Mouse (Mus musculus) liver, adult (tissue): Measurements from ENCODE around the gene Car3.
A peak's percentile ranks its signal among the peaks of the same experiment; 100 is the strongest.

Experiments
- GATA4 ChIP-seq: IDR thresholded peaks from 2 replicates; pipeline ENCODE4 v1.6.1; 2014; ENCODE audit warnings: mild to moderate bottlenecking, low read length; ENCODE audit not compliant: insufficient replicate concordance

Gene Car3

GRCm38 (mm10) chr3:14887134-14887666 lies 23.9 kb downstream of the Car3 start:
- TF ChIP-seq GATA4: no peak

DNA sequence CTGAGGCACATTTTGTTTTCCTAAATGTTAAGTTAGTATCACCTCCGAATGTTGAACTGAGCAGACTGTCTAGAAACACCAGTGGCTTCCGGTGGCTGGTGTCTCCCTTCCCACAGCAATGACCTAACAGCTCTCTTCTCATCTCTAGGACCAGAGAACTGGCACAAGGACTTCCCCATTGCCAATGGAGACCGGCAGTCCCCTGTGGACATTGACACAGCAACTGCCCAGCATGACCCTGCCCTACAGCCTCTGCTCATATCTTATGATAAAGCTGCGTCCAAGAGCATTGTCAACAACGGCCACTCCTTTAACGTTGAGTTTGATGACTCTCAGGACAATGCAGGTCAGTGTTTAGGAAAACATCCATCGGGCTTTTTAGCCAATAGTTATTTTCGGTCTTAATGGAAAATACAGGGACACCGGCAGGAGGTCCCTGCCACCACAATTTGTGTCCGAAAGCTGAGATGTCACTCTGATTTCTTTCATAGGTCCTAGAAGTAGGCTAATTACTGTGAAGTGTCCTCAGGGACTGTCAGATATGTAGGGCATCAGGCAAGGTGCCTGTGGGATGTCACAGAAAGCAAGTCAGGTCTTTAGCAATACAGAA lies 24.5 kb downstream of the Car3 start:
- no peak for TF ChIP-seq GATA4

DNA sequence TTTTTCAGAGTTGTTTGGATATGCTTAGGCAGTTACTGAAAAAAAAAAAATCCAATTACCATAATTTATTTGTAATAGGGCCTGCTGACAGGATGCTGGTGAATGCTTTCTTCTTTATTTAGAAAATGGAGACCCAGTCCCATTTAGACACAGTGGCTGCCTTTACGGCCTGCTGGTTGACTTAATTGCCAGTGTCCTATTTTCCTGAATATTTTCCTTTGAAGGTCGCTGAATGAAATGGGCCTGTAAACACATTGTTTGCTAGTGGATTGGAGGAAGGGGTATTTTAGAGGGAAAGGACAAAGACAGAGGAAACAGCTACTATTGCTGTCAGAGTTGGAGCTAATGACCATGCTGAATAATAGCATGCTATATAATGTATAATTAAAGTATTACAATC lies 25.2 kb downstream of the Car3 start:
- TF ChIP-seq GATA4: no peak

DNA sequence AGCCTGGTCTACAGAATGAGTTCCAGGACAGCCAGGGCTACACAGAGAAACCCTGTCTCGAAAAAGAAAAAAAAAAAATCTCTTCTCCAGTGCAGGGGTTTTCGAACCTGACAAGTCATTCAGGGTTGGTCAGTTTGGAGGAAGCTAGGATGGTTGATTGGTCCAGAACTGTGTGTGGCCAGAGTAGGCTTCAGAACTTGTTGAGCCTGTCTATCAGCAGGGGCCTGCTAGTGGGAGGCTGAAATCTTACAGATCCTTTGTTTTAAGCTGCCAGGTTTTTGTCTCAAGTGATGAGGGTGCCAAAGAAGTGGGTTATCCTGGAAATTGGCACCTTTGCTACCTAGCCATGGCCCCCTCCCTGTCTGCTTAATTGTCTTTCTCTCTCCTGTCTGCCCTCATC lies 25.8 kb downstream of the Car3 start:
- TF ChIP-seq GATA4: no peak

- TF ChIP-seq GATA4: peak; percentile 36; the same call in 1 of the 2 replicates
These were observed 26.6 kb downstream of the Car3 start for GRCm38 (mm10) chr3:14889716-14890409.

- no peak for TF ChIP-seq GATA4
These were observed 29.7 kb downstream of the Car3 start for GRCm38 (mm10) chr3:14892991-14893390.

DNA sequence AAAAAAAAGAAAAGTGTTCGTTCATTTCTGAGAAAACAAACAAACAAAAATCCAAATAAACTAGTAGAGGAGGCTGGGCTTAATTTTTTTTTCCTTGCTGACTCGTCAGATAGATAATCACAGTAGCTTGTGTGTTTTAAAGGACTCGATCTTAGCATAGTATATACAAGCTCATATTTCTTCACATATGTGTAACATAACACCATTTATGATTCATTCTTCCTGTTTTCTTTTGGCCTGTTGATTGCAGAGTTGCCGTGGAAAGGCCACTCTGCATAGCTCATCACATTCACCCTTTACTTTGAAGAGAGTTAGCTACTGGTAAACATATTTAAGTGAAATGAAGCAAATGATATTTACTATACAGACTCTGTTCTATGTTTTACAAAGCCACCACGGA lies 30.4 kb downstream of the Car3 start:
- no peak for TF ChIP-seq GATA4

- no peak for TF ChIP-seq GATA4
These were observed 32.0 kb downstream of the Car3 start for GRCm38 (mm10) chr3:14895333-14895732.

DNA sequence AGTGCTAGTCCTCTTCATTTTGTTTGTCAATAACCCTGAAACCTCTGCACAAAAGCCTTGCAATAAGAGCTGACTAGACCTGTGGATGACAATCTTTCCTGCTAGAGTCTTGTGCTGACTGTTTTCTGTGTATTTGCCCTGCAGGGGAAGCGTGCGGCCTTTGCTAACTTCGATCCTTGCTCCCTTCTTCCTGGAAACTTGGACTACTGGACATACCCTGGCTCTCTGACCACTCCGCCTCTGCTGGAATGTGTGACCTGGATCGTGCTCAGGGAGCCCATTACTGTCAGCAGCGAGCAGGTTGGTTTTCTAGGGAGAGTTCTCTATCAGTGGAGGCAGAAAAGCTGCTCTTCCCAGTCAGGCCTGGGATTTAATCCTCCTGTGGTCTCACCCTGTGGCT lies 34.5 kb downstream of the Car3 start:
- TF ChIP-seq GATA4: no peak

DNA sequence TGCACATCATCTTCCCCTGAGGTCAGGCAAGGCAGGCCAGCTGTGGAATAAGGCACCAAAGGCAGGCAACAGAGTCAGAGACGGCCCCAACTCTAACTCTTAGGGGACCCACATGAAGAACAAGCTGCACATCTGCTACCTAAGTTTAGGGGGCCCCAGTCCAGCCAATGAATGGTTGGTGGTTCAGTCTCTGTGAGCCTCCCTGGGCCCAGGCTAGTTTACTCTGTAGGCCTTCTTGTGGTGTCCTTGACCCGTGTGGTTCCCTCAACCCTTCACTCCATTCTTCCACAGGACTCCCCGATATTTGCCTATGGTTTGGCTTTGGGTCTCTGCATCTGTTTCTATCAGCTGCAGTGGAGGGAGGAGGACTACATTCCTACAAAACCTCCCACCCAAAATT lies 40.1 kb downstream of the Car3 start:
- no peak for TF ChIP-seq GATA4

DNA sequence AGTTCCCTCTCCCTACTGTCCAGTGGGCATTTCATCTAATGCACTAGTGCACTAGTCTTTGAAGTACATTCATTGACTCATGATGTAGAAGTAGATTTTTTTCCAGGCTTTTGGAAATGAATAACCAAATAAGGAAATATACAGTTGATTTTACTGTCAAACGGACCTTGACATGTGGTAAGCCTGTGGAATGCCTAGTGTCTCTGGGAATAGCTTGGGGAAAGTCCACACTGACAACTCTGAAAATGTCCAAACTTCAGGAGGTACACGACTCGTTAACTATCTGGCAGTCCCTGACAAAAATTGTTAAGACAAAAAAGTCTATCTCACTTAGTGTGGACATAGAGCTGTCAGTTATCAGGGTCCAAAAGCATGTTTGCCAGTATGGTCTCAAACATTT lies 40.9 kb downstream of the Car3 start:
- TF ChIP-seq GATA4: no peak

- TF ChIP-seq GATA4: no peak
These were observed 44.0 kb downstream of the Car3 start for GRCm38 (mm10) chr3:14907271-14907670.

DNA sequence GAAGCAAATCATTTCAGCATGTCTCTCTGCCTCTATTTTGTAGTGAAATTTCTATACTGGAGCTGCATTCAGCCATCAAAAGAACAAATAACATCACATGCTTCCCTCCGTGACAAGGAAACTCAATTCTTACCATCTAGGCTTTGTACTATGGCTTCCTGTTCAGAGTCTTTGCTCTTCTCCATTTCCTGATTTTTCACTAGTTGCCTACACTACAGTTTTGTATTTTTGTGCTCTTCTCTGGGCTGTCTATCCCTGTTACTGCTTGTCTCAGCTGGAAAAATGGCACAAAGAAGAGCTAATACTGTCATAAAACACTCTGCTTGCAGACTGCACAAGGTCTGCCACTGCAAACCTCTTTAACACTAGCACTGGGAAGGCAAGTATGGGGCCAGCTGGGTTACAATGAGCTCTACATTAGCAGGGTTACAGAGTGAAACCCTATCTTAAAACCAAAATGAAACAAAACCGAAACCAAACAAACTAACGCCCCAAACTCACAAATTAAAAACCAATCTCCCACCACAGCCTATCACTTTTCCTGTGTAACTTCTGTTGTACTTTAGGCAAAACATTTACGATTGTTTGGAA lies 48.8 kb downstream of the Car3 start:
- TF ChIP-seq GATA4: no peak

DNA sequence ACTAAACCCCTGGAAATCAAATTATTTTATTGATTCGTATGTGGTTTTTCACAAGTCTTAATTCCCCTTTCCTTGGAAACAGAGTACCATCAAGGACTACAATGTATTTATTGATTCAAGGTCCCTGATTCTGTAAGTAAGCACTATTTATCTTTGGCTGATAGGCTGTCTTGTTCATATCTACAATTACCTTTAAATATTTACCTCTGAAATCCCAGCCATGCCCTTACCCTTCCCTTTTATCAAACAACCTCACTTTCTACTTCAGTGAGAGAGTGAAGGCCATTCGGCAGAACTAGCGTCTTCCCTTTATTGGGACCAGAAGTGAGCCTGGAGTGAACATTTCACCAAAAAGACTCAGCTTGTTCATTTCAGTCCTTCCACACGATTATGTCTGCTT lies 50.5 kb downstream of the Car3 start:
- no peak for TF ChIP-seq GATA4

- TF ChIP-seq GATA4: no peak
These were observed 52.0 kb downstream of the Car3 start for GRCm38 (mm10) chr3:14915355-14915754.

- no peak for TF ChIP-seq GATA4
These were observed 53.9 kb downstream of the Car3 start for GRCm38 (mm10) chr3:14917261-14917660.
